Mouse (Mus musculus) mesoderm, embryonic 11.5 days (tissue): Measurements from ENCODE around the gene Kcnk13.

Experiments used
- DNase-seq: peaks from one replicate; pipeline ENCODE4 v3.0.0-alpha.2; 2012; ENCODE audit warnings: low read depth, low spot score

Kcnk13 gene

DNA sequence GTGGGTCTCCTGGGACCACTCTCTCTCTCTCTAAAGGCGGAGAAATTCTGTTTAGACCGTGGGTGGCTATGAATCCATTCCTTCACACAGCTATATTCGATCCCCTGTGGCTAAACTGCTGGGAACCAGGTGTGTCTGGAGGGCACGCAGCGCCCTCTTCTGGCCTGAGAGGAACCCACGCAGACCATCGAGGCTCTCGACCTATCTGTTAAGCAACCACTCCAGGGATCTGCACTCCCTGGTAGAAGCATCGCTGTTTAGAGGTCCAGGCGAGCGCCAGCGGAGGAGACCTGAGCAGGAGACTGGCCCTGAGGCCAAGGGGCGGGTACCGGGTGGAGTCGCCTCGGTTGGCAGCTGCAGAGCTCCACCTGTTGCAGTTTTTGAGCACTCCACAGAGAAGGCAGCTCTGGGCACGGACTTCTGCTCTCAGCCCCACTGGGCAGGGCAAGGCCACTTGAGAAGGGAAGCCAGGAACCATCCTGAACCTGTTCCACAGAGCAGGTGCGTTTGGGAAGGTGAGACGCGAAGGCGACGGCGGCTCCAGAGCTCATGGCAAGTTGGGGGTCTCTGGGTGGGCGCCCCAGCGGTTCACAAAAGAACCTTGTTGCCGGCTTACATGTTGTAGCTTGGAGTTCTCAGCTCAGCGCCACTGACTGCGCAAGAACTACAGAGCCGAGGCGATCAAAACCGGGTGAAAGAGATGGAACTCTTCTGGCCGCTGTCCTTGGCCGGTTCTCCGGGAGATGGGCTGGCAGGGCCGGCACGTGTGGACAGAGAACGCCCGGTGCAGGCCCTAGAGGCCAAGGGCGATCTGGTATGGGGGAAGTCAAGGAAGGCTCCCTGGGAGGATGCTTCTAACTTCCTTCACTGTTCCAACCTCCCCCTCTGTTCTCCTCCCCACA, at the start of gene Kcnk13:
Kcnk13 (plus strand) TSS at position 199 of the 902 bp plus-strand sequence.
- DNase-seq, result peak; percentile 83

- DNase-seq, result no peak
Observed at GRCm38 (mm10) chr12:99917800-99918427, 46.4 kb upstream of the Kcnk13 start.

GRCm38 (mm10) chr12:99919636-99920035, 44.7 kb upstream of the Kcnk13 start:
- DNase-seq, result no peak

DNA sequence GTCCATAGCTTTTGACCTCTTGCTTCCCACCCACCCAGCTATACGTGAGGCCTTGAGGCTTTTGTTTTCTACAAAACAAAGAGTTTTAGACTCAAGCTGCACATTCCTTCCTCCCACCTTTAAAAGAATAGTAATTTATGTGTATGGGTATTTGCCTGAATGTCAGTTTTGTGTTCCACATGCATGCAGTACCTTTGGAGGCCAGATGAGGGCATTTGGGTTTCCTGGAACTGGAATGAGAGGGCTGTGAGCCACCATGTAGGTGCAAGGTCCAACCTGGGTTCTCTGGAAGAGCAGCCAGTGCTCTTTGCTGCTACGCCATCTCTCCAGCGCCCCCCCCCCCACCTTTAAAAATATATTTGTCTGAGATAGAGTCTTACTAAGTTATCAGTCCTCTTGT, 43.3 kb upstream of the Kcnk13 start:
- peak; percentile 20 for DNase-seq

DNA sequence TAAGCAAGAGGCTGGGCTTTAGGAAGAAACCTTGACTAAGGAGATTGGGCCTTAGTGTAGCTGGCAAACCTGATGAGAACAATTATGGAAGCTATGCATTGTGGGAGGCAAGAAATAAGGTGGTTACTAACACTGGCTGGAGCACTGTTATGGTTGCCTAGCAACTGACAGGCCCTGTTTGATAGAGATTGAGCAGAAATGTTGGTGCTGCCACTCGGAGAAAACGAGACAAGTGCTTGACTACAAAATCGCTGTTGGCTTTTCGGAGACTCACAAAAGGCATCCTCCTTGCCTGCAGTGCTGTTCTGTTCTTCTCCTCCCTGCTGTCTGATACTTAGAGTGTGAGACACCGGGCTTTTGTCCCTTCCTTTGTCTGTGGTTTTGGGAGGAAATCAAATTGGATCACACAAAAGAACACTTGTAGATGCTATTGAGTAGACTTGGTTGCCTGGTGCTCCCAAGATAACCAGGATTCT, 41.1 kb upstream of the Kcnk13 start:
- peak; percentile 34 for DNase-seq

GRCm38 (mm10) chr12:99923703-99924102, 40.6 kb upstream of the Kcnk13 start:
- no peak for DNase-seq

GRCm38 (mm10) chr12:99928311-99928710, 36.0 kb upstream of the Kcnk13 start:
- no peak for DNase-seq

DNA sequence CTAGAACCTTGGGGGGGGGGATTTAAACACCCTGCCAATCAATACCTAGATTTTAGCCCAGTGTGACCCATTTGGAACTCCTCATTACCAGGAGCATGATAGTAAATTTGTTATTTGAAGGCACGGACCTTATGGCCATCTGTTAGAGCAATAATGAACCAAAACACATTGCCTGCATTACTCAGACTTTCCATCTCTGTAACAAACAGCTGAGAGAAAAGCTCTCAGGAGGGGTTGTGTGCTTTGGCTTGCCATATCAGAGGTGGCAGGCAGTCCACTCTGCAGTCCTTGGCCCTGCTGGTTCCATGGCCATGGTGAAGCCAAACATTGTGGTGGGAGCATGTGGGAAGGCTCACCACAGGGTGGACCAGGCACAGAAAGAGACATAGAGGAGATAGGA, 35.1 kb upstream of the Kcnk13 start:
- no peak for DNase-seq

GRCm38 (mm10) chr12:99932245-99932644, 32.1 kb upstream of the Kcnk13 start:
- DNase-seq, result no peak

DNA sequence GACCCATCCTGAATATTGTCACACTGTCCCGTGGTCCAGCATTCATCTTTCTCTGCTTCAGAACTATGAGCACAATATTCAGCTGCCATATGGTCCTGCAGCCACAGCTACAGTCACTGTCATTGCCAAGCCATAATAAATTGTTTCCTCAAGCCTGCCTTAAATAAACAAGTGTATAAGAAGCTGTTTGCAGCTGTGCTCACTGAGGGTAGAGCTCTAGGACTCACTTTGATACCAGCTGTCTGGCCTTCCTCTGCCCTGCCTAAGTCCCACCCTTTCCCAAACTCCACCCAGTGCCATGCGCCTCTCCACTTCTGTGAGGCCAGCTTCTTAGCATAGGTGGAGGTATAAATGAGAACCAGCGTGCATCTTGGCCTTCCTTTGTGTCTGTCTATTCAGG, 30.7 kb upstream of the Kcnk13 start:
- no peak for DNase-seq

GRCm38 (mm10) chr12:99935403-99935802, 28.9 kb upstream of the Kcnk13 start:
- DNase-seq, result no peak

GRCm38 (mm10) chr12:99938476-99938875, 25.8 kb upstream of the Kcnk13 start:
- DNase-seq, result no peak

DNA sequence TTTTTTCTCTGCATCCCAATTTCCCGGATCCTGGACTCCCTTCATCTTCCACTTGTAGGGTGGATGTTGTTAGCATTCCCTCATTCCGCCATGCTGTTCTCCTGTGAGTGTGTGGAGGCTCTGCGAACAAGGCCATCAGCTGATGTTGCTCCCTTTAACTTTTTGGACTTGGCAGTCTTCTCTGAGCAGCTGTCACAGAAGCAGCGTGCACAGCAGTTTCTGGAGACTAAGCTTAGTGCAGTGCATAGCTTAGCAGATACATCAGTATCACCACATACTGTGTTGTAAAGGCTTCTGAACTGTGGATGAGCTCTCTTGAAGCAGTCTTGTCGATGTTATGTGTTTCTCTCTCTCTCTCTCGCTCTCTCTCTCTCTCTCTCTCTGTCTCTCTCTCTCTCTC, 25.1 kb upstream of the Kcnk13 start:
- no peak for DNase-seq

DNA sequence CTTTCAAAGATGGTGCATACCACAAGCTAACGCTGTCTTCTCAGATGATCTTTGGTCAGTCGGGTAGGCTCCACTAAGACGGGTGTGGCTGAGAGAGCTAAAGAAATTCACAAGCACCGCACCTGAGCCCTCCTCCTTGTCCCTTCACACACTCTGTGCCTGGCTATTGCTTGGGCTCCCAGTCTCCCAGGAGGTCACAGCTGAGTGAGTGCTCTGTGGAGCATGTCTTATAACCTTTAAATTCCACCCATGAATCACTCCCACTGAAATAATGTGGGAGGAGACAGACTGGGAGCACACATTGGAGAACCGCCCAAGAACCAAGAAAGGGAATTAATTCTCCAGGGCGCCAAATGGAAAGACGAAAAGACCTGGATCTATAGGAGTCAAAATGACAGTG, 23.6 kb upstream of the Kcnk13 start:
- DNase-seq, result no peak

DNA sequence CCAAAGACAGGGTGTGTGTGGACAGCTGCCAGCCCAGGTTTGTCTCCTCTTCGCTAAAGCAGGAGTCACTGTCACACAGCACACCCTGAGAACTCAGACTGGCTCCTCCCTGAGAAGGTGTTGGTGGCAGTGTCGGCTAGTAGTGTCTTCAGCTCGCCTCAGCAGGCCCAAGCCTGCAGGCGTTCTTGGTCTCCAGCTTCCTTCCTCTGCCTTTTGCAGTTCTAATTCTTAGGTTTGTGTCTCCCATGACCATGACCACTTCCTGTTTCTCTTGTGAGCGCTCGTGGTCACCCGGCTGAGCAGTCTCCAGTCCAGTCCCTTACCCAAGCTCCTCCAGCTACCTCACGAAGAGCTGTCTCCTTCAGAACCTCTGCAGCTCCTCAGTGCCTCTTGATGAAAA, 21.9 kb upstream of the Kcnk13 start:
- no peak for DNase-seq

DNA sequence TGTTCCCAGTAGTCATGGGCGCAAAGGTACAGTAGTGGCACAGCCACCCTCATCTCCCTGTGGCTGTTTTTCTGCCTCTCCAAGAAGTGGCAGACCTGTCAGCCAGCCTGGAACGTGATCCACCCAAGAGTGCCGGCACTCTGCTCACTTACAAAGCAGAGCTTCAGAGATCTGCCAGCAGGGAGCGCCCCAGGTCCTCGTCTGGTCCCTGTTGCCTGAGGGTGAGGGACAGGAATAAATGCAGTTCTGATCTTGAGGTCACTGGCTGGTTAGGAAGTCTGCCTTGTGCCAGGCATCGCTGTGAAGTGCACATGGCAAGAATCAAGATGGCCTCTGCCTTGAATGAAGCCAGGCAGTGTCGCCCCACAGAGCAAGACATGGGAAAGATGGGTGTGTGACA, 11.4 kb upstream of the Kcnk13 start:
- DNase-seq, result peak; percentile 57

DNA sequence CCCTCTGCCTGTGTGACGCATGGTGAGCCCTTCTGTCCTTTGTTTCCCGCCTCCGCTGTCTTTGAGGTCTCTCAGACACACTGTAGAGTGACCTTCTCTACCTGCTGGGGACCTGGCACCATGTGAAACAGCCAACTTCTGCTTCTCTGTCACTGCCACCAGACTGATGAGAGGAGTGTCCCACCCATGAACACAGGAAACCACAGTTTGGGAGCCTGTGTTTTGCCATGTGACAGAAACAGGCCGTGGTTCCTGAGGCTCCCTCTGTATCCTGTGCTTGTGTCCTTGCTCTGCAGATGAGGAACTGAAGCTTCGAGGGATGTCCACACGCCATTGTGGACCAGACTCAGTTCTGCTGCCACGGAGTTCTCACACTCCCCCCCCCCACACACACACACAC, 7.9 kb upstream of the Kcnk13 start:
- no peak for DNase-seq

DNA sequence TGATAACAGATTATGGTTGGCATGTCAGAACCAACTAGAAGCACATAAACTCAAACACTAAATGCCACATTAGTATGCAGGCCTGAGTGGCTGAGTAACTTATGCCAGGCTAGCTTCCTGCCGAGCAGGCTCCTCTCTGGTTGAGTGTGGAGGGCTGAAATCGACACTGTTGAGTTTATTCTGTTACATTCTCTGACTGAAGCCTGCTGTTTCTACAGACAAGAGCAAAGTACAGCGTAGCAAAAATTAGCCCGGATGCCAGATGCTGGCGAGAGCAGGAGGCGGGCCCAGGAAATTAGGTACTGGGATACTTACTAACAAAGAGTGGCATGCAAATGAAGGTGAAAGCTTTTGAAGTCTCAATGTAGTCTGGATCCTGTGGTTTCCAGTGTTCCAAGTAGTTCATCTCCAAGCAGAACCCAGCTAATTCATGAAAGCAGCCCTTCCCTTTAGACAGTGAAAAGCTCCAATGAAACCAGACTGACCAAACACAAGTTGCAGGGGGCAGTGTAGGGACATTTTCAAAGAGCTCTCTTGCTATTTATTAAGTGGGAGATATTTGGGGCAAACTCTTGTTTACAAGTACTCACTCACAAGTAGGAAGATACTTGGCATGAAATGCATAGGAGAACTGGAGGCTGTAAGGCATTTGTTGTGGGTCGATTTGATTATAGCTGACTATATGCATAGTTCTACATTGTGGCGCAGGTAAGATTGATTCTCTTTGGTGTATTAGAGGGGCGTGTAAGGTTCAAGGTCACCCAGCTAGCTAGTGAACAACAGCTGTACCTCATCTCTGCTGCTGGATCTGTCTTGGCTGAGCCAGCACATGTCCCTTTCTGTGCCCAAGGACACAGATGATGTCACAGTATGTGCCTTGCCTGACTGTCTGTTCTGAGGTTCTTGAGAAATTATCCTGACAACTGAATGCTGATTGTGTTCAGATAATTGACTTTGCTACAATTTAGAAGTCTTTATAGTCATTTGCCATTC, 5.9 kb upstream of the Kcnk13 start:
- DNase-seq, result no peak

DNA sequence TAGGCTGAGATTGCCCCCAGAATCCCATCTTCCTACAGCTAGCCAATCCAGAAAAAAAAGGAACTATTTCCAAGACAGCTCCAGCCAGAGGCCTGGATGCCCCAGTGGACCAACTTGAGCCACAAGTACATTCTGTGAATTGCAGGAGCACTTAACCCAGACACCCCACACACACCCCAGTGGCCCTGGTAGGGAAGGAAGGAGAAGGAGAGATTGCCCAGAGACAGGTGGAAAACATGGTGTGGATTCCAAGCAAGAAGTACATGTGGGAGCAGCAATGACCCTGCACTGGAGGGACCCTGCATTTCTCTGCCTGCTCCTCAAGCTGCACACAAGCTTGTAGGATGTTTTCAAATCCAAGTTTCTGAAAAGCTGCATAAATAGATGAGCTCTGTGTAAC, 5.0 kb upstream of the Kcnk13 start:
- no peak for DNase-seq

- DNase-seq, result no peak
Observed at GRCm38 (mm10) chr12:99959930-99960329, 4.4 kb upstream of the Kcnk13 start.

DNA sequence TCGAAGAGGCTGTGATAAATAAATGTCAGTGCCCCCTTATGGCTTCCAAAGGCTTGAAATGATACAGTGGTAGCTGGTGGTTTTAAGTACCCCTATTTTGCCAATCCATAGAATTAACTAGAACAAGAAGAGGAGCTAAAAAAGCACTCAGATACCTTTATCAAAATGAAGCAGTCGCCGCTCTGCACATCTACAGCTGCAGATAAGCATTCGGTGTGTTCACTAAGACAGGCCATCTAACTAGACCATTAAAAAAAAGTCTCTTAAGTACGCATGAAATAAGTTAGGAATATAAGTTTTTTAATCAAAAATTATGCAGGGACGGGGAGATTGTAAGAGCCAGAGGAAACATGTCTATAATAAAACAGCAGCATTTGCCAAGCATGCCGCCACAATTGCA, 3.6 kb upstream of the Kcnk13 start:
- no peak for DNase-seq
